Mouse (Mus musculus): ENCODE data around the gene Plxna4.
"Not testable (repeated sequence)": the region's sequence is repeated elsewhere in the genome, so short reads cannot be mapped to it uniquely, and the experiment has no call there.

Gene Plxna4

DNA sequence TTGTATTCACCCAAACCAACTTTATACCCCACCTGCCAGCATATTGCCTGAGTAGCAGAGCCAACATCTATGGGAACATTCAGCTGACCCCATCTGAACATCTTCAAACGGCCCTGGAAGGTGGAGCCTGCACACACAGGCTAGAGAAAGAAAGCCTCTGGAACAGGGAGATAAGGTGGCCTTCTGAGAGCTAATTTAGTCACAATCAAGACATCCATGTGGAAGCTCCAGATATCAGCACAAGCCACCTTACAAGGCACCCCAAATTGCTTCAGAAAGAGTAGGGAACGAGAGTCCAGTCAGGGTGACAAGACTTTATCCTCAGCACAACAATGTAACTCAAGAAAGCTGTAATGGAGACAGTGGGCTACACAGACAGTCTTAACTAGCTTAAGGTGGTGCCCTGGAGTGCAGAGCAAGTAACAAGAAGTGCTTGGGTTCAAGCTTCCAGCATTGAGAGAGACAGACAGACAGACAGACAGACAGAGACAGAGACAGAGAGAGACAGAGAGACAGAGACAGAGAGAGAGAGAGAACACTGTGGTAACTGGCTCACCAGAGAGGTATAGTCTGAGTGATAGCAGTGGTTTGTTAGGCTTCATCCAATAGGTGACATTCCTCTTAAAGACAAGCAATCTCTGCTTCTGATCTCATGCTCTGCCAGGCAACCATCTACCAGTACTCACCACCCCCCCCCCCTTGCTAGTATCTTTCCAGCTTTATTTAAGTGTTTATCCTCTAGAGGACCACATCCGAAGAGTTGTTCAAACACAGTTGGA is 53.8 kb downstream of the Plxna4 start:
- no peak for DNase-seq

DNA sequence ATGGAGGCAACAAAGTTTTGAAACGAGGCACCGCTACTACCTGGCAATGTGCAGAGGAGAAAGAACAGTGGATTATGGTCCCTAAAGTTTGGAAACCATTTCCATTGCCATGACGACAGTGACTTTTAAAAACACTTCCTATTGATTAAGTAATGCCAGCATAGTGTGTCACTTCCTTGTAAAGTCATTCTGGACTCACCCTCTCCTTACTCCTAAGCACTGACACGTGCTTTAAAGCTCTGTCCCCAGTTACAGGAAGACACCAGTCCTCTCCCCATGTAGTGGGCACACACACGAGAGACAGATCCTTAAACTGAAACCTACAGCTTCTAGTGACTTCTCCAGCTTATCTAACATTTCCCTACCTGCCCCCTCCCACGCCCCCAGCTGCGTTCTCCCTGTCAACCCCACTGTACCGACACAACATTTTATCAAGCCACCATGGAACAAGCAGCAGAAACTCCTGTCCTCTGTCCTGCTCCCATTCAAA is 59.9 kb downstream of the Plxna4 start:
- no peak for DNase-seq

DNA sequence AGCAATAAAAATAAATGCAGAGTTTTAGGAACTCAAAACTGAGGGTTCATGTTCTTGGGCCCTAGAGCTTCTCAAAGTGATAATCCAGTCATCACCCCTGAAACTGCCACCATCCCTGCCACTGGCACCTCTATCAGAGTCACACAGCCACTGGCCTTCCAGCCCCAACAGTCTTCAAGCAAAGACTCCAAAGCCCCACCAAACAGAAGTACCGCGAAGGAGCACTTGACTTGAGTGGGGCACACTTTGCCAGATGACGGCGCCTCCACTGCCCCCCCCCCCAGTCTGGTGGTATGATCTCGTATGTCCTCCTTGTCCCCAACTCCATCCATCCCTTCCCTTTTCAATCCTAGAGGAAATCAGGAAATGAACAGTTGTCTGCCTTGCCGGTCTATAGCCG is 60.5 kb downstream of the Plxna4 start:
- DNase-seq = no peak

DNA sequence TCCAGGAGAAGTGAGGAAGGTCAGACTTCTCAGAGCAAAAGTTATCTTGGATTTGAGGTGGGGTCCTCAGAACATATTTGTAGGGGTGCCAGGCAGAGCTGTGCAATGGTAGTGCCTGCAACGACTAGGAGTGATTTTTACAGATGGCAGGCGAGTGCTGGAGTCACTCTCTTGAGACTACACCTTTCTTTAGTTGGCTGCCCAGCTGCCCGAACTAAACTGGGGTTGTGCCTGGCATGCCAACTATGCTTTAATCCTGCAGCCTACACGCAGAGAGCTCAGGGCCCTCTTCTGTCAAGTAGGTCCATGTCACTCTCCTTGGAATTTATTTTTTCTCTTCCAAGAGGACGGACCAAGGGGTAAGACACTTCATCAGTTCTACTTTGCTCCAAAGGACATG is 61.2 kb downstream of the Plxna4 start:
- no peak for DNase-seq

DNA sequence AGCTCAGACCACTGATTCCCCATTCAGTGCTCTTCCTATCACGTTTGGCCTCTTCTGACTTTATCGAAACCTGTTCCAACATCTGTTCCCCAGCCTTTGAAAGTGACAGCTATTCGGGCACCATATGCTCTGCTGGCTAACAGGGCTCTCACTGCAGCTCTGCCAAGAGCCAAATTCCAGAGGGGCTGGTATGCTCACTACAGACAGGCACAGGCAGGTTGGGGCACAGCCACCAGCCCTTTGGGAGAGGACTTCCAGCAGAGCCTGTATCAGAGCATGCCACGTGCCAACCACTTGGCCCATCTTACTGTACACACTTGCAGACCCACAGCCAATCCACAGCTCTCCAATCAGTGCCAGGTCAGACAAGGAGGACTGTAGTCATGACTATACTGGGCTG is 67.9 kb downstream of the Plxna4 start:
- no peak for DNase-seq

DNA sequence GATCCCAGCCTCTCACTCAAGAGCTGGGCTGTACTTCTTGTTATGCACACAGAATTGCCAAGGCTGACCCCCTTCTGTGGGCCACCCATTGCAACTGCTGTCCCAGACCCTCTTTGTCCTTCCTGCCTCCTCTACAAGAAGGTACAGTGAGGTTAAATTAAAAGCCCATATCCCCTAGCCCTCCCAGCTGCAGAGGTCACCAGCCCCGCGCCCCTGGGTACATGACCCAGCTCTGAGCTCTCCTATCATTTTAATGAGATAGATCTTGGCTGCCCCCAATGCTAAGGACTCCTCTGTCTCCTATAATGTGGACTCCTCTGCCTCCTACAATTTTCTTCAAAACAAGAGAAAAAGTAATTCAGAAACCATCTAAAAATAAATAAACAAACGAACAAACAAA is 69.4 kb downstream of the Plxna4 start:
- DNase-seq = no peak

DNA sequence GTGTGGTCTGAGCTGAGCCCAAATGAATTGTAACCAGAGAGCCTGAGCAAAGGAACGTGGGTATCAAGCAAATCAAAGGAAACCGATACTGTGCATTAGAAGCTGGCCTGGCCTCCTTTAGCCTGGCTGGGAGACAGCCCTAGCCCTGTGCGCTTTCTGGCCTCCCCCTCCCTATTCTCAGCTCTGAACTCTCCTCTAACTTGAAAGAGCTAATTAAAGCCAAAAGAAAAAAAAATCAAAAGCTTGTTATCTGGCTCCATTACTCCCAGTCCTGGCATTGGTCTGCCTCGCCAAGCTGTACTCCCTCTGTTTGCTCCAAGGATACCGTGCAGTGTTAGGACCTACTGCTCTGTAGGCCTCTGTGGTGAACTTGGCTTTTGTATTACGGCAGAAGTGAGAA is 73.9 kb downstream of the Plxna4 start:
- no peak for DNase-seq

DNA sequence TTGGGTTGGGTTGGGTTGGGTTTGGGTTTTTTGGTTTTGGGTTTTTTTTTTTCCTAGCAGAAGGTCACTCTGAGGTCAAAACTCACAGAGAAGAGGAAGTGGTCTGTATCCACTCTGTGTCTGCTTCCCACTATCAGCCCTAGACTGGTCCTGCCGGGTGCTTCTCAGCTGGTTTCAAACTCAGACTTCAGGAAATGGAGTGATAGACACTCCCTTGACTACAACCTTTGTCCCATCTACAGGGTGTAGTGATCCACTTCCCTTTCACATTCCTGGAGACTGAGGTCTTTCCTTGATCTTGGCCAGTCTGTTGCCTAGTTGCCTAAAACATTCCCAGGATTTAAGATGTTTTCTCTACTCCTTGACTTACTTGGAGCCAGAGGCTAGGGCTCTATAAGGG is 76.0 kb downstream of the Plxna4 start:
- no peak for DNase-seq

DNA sequence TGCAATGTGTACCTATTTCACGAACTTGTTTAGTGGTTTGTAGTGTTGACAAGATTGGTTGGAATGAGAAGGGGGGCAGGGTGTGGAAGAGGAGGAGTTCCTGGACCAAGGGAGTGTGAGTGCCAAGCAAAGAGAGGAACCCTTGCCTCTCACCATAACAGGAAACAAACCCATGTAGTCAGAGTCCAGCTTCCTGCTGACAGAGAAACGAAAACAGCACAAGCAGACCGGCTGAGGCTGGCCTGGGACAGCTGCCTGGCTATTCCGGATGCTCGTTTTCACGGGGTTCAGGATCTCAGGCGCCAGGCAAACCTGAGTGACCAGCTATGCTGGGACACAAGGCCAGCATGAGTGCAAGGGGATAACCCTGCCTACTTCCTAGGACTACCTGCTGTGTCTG is 77.1 kb downstream of the Plxna4 start:
- no peak for DNase-seq

DNA sequence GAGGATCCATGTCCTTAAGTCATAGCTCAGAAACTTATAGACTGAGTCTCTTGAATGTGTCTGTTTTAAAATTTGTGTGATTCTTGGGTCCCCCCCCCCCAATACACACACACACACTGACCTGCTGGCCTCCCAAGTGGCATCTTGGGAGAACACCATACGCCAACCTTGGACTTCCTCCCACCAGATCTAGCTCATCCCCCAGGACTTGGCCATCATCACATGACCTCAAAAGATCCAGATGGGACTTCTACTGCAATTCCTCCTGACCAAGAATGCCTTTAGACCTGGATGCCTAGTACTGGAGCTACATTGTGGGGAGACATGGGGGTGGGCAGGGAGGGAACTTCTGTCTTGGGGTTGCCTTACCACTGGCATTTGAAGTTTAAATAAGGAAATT is 77.5 kb downstream of the Plxna4 start:
- DNase-seq = no peak

DNA sequence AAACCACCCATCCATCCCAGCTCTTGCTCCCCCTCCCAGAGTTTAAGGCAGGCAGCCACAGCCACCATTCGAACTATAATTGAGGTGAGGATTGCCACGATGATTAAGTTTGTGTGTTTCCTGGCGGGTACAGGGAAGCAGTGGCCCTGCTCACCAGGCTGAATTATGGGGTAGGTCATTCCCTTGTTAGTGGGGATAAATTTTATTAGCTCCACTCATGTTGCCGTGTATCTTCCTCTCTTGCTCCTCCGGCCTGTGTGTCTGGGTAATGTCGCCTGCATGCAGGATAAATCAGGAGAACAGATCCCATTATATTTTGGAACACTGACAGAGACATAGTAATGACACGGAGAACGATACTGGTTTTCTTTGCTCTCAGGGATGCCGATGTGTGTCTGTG is 78.9 kb downstream of the Plxna4 start:
- DNase-seq = no peak

DNA sequence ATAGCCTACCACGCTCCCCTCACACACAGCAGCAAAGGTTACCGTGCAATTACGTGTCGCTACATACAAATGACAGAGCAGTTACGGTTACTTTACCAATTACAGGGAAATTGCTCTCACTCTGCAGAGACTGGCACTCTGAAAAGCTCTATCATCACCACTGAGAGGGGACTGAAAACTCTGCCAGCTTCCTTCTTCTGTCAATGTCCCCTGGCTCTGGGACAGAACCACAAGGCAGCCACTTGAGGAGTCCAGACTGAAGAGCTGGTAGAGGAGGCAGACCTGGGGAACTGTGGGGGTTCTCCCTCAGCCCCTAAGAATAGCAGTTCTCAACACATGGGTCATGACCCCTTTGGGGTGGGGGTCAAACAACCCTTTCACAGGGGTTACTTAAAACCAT is 83.0 kb downstream of the Plxna4 start:
- DNase-seq = no peak

DNA sequence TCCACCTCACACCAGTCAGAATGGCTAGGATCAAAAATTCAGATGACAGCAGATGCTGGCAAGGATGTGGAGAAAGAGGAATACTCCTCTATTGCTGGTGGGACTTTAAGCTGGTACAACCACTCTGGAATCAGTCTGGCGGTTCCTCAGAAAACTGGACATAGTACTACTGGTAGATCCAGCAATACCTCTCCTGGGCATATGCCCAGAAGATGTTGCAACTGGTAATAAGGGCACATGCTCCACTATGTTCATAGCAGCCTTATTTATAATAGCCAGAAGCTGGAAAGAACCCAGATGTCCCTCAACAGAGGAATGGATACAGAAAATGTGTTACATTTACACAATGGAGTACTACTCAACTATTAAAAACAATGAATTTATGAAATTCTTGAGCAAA is 86.8 kb downstream of the Plxna4 start:
- not testable (repeated sequence) for DNase-seq

DNA sequence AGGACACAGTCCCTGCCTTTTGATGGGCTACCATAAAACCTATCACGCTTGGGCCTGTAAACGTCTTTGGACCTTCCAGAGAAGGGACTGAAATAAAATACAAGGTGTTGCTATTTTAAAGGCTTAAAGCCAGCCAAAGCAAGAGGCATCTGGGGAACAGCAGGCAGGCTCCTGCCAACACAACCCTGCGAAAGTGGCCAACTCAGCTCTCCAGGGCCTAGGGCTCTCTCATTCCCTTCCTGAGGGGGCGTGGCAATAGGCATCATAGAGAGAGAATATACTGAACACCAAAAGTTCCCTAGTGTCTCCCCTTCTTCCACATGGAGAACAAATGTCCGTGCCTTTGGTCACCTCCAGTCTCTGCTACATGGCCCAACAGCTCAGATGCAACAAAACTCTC is 89.9 kb downstream of the Plxna4 start:
- no peak for DNase-seq

DNA sequence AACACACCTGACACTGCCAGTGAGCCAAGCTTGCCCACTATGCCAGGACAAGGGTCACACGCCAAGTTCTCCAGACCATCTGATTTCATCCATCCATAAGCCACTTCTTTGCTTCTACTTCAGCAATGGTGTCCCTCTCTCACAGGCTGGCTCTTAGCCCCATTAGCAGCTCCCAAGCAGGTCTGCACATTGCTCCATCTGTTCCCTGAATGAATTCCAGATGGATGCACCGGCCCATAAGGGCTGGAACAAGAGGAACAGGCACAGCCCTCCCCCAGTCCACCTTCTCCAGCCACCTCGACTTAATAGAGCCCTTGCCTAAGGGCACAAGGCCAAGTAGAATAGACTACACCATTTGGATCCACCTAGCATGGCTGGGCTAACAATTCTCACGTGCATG is 91.9 kb downstream of the Plxna4 start:
- no peak for DNase-seq

DNA sequence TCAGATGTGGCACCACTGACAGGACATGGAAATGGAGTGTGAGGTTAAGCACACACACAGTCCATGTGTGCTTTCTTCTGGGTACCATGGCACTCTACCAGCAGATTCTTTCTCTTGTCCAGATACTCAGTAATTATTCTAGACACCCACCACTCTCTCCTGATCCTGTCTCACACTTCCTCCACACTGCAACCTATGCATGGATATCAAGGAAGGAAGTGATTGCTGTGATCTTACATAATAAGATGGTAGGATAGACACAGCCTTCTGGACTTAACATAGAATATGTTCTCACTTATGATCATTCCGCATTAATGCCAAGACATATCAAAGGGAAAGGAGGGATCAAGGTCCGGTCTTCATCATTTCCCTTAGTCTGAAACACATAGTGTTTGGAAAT is 92.5 kb downstream of the Plxna4 start:
- no peak for DNase-seq

DNA sequence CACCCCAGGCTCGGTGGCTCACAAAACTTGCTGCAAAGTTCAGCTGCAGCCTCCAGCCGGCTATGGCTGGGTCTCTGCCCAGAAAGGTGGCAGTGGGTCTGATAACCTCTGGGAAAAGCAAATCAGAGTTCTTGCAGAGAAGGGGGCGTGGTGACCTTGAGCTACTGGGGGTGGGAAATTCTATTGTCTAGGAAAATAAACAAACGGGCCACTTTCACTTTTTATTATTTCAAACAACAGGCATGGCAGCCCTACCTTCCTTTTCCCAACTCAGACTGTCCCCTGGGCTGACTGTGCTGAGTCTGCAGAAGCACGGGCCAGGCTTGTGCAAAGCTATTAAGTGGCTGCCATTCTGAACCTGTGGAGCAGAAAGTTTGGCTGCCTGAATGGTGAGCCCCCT is 94.4 kb downstream of the Plxna4 start:
- DNase-seq = no peak

DNA sequence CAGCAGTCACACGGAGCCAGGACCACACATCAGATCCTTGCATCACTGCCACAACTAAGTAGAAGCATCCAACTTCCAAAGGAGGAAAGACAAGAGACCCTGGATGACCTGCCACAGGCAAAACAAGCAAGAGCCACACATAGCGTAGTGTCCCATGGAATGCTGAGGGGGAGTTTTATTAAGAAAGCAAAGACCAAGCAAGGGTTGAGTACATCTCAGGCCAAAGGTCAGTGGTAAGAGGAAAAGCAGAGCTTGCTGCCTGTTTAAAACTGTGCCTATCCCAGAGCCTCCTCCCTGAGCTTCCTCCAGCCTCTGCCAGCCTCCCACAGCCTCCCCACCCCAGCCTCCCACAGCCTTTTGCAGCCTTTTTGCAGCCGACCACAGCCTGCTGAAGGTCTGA is 100.9 kb downstream of the Plxna4 start:
- DNase-seq = no peak

DNA sequence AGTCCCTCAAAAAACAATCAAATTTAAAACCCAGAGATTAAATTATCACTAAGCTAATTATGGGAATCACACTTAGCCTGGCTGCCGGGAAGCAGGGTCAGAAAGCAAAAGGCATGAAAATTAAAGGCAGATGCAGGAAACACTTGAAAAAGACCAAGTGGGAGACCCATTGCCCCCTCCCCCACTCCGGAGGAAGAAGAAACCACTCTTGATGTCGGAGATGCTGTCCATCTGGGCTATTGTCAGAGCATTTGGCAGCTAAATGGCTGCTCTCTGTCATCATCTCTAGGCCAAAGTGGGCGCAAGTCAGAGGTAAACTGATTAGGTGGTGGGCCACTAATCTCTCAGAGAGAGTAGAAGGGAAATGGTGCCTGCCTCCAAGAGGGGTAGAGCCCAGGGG is 105.5 kb downstream of the Plxna4 start:
- no peak for DNase-seq

DNA sequence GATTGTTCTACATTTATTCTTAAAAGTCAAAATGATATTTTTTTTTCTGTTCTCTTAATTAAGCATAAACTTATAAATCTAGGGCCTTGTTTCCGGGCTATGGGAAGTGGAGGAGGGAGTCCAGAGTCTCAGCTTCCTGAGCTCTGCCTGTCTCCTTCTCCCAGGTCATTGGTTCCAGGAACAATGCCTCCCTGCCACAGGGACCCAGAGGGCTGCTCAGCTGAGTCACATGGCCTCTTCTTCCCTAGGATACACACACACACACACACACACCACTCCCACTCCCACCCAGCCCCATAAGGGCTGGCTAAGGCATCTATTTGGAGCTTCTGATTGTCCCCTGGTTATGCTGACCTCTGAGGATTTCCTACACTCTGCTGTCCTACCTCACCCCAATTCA is 107.3 kb downstream of the Plxna4 start:
- DNase-seq = no peak

DNA sequence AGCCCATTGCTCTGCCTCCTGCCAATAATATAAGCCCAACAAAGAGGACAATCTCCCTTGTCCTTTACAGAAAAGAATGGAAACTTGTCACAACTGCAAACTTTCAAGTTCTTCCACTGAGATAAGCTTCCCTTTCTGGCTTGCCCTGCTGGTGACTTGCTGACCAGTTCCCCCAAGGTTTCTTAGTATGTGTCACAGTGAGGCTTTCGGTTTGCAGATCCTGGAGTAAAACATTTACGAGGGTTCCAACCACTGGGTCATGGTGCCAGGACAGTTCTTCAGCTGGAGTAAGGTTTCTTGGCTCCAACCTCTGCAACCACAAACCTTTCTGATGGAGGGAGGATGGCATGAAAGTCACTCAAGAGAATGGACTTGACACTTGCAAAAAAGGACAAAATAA is 108.2 kb downstream of the Plxna4 start:
- no peak for DNase-seq

DNA sequence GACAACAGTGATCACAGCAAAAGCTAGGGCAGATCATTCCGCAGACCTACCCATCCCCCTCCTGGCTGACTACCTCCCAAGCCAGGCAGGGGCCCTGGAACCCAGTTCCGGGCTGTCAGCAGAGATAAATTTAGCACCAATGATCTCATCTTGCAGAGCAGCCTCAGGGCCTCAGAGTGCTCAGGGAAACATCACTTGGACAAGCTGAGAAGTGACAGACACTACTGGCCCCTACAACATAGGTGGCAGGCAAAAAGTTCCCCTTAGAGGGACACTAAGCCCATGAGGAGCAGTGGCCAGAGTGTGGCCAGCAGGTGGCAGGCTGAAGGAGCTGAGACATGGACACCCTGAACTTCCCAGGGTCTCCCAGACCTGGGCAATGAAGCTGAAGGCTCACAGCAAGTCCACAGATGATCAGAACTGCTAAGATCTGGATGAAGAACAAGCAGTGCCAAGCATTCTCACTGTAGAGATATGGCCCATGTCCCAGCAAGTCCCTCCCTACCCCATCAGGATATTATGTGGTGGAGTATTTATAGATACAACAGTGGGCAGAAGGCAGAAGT is 108.7 kb downstream of the Plxna4 start:
- DNase-seq = peak; percentile 3

DNA sequence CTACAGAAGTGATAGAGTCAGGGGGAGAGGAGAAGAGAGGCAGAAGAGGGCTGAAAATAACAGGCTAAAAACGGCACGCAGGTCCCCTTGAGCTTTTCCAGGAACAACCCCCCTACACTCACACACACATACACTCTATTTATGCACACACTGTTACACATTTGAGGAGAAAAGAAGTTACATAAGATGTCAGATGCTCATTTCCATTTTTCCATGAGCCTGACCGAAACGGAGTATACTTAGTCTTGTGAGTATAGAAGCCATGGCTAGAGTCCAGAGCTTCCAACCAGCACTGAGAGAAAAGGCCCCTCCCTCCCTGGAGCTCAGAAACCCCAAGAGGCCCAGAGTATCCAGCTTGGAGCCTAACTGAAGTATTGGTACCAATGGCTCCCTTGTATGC is 112.0 kb downstream of the Plxna4 start:
- no peak for DNase-seq

DNA sequence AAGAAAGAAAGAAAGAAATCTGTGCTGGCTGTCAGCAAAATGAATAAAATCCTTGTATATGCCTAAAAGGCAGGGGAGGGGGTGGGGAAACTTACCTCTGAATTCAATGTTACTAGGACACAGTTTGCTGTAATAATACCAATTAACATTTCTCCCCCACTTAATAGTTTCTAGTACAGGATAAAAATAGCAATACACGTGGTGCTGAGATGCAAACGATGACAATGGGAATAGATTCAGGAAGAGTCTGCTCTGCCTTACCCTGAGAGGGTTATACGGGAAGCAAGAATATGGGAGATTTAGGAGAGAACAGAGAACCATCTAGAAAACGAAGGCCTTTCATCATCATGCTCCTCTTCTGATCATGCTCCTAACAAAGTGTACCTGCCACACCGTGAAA is 115.9 kb downstream of the Plxna4 start:
- no peak for DNase-seq

DNA sequence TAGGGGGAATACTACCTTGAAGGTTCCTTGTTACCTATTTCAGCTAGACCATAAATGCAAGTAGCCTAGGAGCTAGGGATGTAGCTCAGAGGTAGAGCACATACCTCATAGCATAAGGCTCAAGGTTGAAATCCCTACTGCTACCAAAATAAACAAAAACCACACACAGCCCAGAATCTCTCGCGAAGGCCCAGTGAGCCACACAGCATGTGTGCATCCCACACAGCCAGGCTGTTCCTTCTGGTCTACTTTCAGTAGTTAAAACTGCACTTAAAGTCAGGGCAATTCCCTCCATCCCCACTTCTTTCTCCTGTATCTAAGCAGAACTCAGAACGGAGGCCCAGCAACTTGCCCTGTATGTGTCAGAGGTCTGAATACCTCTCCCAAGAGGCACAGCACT is 116.4 kb downstream of the Plxna4 start:
- DNase-seq = no peak

Measured in thymus, postnatal 25 days (tissue).